Mouse (Mus musculus) brain, embryonic 14.5 days (tissue): Measurements from ENCODE around the gene Glb1.

ENCODE experiments used
- CTCF ChIP-seq: fragments of 200-500 bp; IDR thresholded peaks from 2 replicates; pipeline ENCODE4 v1.5.1; 2012; ENCODE audit warnings: inconsistent platforms, mild to moderate bottlenecking, moderate library complexity, borderline replicate concordance; ENCODE audit not compliant: insufficient read depth, insufficient read length; ENCODE audit errors: extremely low read depth
- POLR2A ChIP-seq: fragments of 200-500 bp; IDR thresholded peaks from 2 replicates; pipeline ENCODE4 v1.6.1; 2012; ENCODE audit warnings: mild to moderate bottlenecking, inconsistent platforms, borderline replicate concordance; ENCODE audit not compliant: poor library complexity, insufficient read depth, insufficient read length, severe bottlenecking; ENCODE audit errors: extremely low read depth

DNA sequence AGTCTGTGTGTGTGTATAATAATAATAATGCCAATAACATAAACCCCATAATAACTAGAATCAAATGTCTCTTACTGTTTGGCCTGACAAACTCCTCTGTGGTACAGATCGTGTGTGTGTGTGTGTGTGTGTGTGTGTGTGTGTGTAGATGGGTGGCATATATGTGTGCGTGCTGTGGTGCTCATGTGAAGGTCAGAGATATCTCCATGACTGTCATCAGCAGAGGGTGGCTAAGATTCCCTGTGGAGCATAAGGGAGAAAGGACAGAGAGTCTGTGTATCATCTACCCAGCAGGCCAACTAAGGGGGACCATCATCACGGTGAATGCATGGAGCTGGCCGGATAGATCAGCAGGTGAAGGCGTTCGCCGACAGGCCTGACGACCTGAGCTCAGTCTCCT is 46.0 kb downstream of the Glb1 start:
- no peak for TF ChIP-seq CTCF
- no peak for TF ChIP-seq POLR2A
